Mouse (Mus musculus) olfactory bulb, adult 2 months (tissue): ENCODE measurements around the gene Sfxn2.

ENCODE experiments used
- CTCF ChIP-seq: fragments of 200-500 bp; IDR thresholded peaks from 2 replicates; pipeline ENCODE4 v1.5.1; 2012; ENCODE audit warnings: low read depth, mild to moderate bottlenecking, low read length, moderate library complexity; ENCODE audit not compliant: insufficient read depth
- POLR2A ChIP-seq: fragments of 200-500 bp; IDR thresholded peaks from 2 replicates; pipeline ENCODE4 v1.6.1; 2012; ENCODE audit warnings: mild to moderate bottlenecking, low read depth, low read length, moderate library complexity; ENCODE audit not compliant: insufficient read depth

GRCm38 (mm10) chr19:46548110-46548509 lies 25.1 kb upstream of the Sfxn2 start:
- no peak for TF ChIP-seq CTCF
- no peak for TF ChIP-seq POLR2A
